Mouse (Mus musculus) v-Abl transformed pro-B cells (cell line): Measurements from ENCODE around the gene Tmprss12.
"Not testable (repeated sequence)": the region's sequence is repeated elsewhere in the genome, so short reads cannot be mapped to it uniquely, and the experiment has no call there.

Source experiments
- in situ Hi-C, 2 experiments: fragments of 400-800 bp; cut with MboI; formaldehyde crosslinking; loops; one replicate each; pipeline ENCODE4 v1.15.1; 2025; ENCODE audit not compliant: unreplicated experiment in 2 of 2

Gene Tmprss12

GRCm38 (mm10) chr15:100270609-100271008 lies 10.0 kb upstream of the Tmprss12 start:
- in situ Hi-C loops: not testable (repeated sequence)

GRCm38 (mm10) chr15:100271411-100271810 lies 9.2 kb upstream of the Tmprss12 start:
- in situ Hi-C loops: no loop called here

GRCm38 (mm10) chr15:100273791-100274308 lies 6.8 kb upstream of the Tmprss12 start:
- in situ Hi-C loops: not testable (repeated sequence)

GRCm38 (mm10) chr15:100274790-100275559 lies 5.7 kb upstream of the Tmprss12 start:
- in situ Hi-C loops: no loop called here

- in situ Hi-C loops: no loop called here
Measured at GRCm38 (mm10) chr15:100276403-100276802, 4.2 kb upstream of the Tmprss12 start.

GRCm38 (mm10) chr15:100277586-100277985 lies 3.1 kb upstream of the Tmprss12 start:
- in situ Hi-C loops: no loop called here

- in situ Hi-C loops: no loop called here
Measured at GRCm38 (mm10) chr15:100288980-100289379, 8.3 kb downstream of the Tmprss12 start.

- in situ Hi-C loops: no loop called here
Measured at GRCm38 (mm10) chr15:100290858-100291257, 10.2 kb downstream of the Tmprss12 start.

- in situ Hi-C loops: no loop called here
Measured at GRCm38 (mm10) chr15:100292326-100292725, 11.7 kb downstream of the Tmprss12 start.

- in situ Hi-C loops: no loop called here
Measured at GRCm38 (mm10) chr15:100297856-100298255, 17.2 kb downstream of the Tmprss12 start.

GRCm38 (mm10) chr15:100300499-100300898 lies 19.9 kb downstream of the Tmprss12 start:
- in situ Hi-C loops: loop anchor here in 1 of 2 experiments (5.0 to 25.0 kb wide), 2 partner anchors 263 to 1388 kb away; partner anchors contain the start of genes Dip2b and Lmbr1l

GRCm38 (mm10) chr15:100301556-100301955 lies 20.9 kb downstream of the Tmprss12 start:
- in situ Hi-C loops: loop anchor here in 1 of 2 experiments (5.0 to 25.0 kb wide), 2 partner anchors 264 to 1389 kb away; partner anchors contain the start of genes Dip2b and Lmbr1l

- in situ Hi-C loops: loop anchor here in 1 of 2 experiments (5.0 to 25.0 kb wide), 2 partner anchors 266 to 1391 kb away; partner anchors contain the start of genes Dip2b and Lmbr1l
Measured at GRCm38 (mm10) chr15:100303428-100304018, 22.9 kb downstream of the Tmprss12 start.

- in situ Hi-C loops: loop anchor here in 1 of 2 experiments (5.0 to 25.0 kb wide), 2 partner anchors 267 to 1392 kb away; partner anchors contain the start of genes Dip2b and Lmbr1l
Measured at GRCm38 (mm10) chr15:100304019-100304991, 23.7 kb downstream of the Tmprss12 start, which contains the start of gene Mettl7a1. Gene Mettl7a1, plus strand, starts transcription at chr15:100304140.

GRCm38 (mm10) chr15:100306201-100306600 lies 25.6 kb downstream of the Tmprss12 start:
- in situ Hi-C loops: loop anchor here in 1 of 2 experiments (25.0 kb wide), 1 partner anchor 1394 kb away; the partner anchor contains the start of gene Lmbr1l

- in situ Hi-C loops: loop anchor here in 1 of 2 experiments (25.0 kb wide), 1 partner anchor 1395 kb away; the partner anchor contains the start of gene Lmbr1l
Measured at GRCm38 (mm10) chr15:100307438-100308096, 26.9 kb downstream of the Tmprss12 start.

- in situ Hi-C loops: loop anchor here (10.0 to 25.0 kb wide), 2 partner anchors 278 to 1400 kb away; partner anchors contain the start of genes Dip2b (in 1 of the 2) and Lmbr1l (in 1 of the 2)
Measured at GRCm38 (mm10) chr15:100312346-100312745, 31.7 kb downstream of the Tmprss12 start.

- in situ Hi-C loops: loop anchor here (5.0 to 25.0 kb wide), 3 partner anchors 47 to 1402 kb away; partner anchors contain the start of genes Dip2b (in 1 of the 2) and Lmbr1l (in 1 of the 2)
Measured at GRCm38 (mm10) chr15:100314448-100315145, 34.0 kb downstream of the Tmprss12 start.
